Mouse (Mus musculus): ENCODE measurements around the gene Ccdc117. TPM values are rescaled to one million over a fixed set of nuclear protein-coding genes. Genes with fewer than 3 reads are reported as not detected.
A peak's percentile ranks its signal among the peaks of the same experiment; 100 is the strongest.
"Not testable (repeated sequence)": the region's sequence is repeated elsewhere in the genome, so short reads cannot be mapped to it uniquely, and the experiment has no call there.

Ccdc117 gene
- total RNA-seq, 2 experiments from 2014 or later: 32.0 to 35.2 TPM

GRCm38 (mm10) chr11:5509215-5510098 is 32.5 kb downstream of the Ccdc117 start:
- DNase-seq: no peak

GRCm38 (mm10) chr11:5505856-5506575 is 36.0 kb downstream of the Ccdc117 start:
- peak; percentile 64 to 78 for DNase-seq

- peak; percentile 49 for DNase-seq
Measured at GRCm38 (mm10) chr11:5502351-5503051, 39.5 kb downstream of the Ccdc117 start.

GRCm38 (mm10) chr11:5500903-5501741 is 40.9 kb downstream of the Ccdc117 start:
- no peak for DNase-seq

- DNase-seq: no peak
Measured at GRCm38 (mm10) chr11:5499961-5500644, 41.9 kb downstream of the Ccdc117 start.

- peak in 1 of 2 experiments; percentile 15 for DNase-seq
Measured at GRCm38 (mm10) chr11:5498931-5499661, 42.9 kb downstream of the Ccdc117 start.

- DNase-seq: no peak
Measured at GRCm38 (mm10) chr11:5498422-5498821, 43.6 kb downstream of the Ccdc117 start.

GRCm38 (mm10) chr11:5496559-5497248 is 45.3 kb downstream of the Ccdc117 start:
- no peak for DNase-seq

- DNase-seq: no peak
Measured at GRCm38 (mm10) chr11:5495906-5496305, 46.1 kb downstream of the Ccdc117 start.

GRCm38 (mm10) chr11:5495286-5495832 is 46.6 kb downstream of the Ccdc117 start:
- no peak for DNase-seq

- no peak for DNase-seq
Measured at GRCm38 (mm10) chr11:5493869-5494268, 48.1 kb downstream of the Ccdc117 start.

GRCm38 (mm10) chr11:5491912-5492311 is 50.1 kb downstream of the Ccdc117 start:
- no peak for DNase-seq

- DNase-seq: no peak
Measured at GRCm38 (mm10) chr11:5490989-5491656, 50.9 kb downstream of the Ccdc117 start.

- not testable (repeated sequence) for DNase-seq
Measured at GRCm38 (mm10) chr11:5489433-5489832, 52.6 kb downstream of the Ccdc117 start.

- peak; percentile 88 to 92 for DNase-seq
Measured at GRCm38 (mm10) chr11:5485193-5486011, 56.6 kb downstream of the Ccdc117 start.

GRCm38 (mm10) chr11:5482581-5482980 is 59.4 kb downstream of the Ccdc117 start:
- no peak for DNase-seq
